Mouse (Mus musculus): ENCODE measurements at regions not wholly inside any gene's neighbourhood (a gene's known extent, or its start where the extent isn't known, plus 50 kb on each side); places are given as distances from the start of the nearest gene placed in this dataset.
A peak's percentile ranks its signal among the peaks of the same experiment; 100 is the strongest.

GRCm38 (mm10) chr19:15800856-15801706 is 146.1 kb downstream of the Psat1 start:
- peak; percentile 4 for DNase-seq (ENCODE audit: low read depth, low spot score)

DNA sequence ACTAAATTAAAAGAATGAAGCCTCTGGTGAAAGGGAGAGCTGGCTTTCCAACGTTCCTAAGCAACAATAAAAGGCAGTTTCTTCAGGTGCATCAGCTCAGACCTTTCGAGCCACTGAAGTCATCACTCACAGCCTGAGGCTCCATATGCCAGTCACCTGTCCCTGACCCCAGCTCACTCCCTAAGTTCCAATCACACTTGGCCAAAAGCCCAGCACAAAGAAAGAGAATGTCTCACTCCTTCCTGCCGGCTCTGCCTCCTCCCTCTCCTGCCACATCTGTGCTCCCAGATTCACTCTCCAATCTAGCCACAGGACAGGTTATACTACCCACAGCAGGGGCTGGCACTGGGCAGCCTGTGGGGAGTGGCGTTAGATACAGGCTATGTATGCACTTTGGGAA is 150.7 kb downstream of the Psat1 start:
- no peak for DNase-seq (ENCODE audit: low read depth, low spot score)

- DNase-seq (ENCODE audit: low read depth, low spot score) = no peak
These were observed 155.2 kb downstream of the Psat1 start for GRCm38 (mm10) chr19:15791942-15792341.

DNA sequence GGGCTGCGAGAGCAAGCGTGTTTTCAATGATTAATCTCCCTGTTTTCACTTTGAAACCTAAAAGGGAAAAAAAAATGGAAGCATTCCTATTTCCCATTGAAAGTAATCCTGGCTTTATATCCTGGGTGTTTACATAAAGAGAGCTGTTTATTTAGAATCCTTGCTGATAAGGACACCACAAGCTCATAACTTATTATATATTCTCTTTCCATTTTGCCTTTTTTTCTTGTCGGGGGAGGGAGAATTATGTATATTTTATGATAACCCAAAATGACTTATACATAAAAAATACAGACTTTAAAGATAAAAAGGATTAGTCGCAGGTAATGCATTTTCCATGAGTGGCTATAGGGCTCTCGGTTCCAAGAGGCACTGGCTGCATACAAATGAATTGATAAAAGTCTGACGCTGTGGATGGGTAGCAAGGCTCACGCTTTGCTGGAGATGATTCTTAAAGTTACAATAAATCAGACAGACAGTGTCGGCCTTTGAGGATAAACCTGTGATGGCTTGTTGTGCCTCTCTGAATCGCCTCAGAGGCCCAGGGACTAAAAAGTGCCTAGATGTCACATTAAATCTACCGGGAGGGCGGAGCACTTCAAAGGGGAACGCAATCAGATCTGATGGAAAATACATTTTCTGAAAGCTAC is 155.7 kb downstream of the Psat1 start:
- no peak for DNase-seq (ENCODE audit: low read depth, low spot score)

DNA sequence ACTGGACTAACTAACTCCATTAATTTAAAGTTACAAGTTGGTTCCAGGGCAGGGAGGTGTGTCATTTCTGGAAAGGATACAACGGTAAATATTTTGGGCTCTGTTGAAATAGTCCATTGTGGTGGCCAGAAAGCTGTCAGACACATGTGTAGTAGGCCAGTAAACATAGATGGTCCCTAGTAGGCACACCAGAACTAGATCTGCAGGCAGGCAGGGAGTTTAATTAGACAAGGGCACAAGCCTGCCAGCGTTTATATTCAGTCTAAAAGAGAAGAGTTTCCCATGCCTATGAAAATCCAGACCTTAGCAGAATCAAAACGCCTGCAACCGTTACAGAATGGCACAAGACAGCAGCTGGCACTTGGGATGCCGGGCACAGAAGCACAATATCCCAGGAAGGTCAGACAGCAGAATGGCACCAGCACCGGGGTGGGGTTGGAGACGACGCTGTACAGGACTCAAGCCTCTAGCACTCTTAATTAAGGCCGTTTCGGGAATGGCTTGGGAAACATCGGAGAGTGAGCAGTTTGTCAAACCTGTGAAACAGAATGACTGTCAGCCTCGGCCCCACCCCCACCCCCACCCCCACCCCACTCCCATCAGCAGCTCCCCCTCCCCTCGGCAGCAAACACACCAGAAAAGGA is 156.4 kb downstream of the Psat1 start:
- no peak for DNase-seq (ENCODE audit: low read depth, low spot score)

- DNase-seq (ENCODE audit: low read depth, low spot score) = no peak
These were observed 157.4 kb downstream of the Psat1 start for GRCm38 (mm10) chr19:15789741-15790140.

DNA sequence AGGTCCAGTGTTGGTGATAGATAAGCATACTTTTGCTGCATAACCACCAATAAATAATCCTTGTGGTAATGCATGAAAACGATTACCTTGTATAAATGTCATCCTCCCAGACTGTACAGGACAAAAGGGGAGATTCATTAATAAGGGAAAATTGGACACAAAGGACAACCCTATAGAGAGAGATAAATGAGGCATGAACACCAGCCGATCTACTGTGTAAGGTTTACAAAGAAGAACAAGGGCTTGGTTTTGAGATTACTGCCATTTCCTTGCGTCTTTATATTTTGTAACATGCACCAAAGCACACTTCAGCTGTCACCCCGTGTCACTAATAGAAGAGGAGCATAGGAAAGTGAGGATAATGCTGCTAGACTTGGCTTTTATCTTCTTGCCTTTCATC is 162.5 kb downstream of the Psat1 start:
- DNase-seq (ENCODE audit: low read depth, low spot score) = no peak

GRCm38 (mm10) chr19:15769651-15770050 is 177.5 kb downstream of the Psat1 start:
- no peak for DNase-seq (ENCODE audit: low read depth, low spot score)

DNA sequence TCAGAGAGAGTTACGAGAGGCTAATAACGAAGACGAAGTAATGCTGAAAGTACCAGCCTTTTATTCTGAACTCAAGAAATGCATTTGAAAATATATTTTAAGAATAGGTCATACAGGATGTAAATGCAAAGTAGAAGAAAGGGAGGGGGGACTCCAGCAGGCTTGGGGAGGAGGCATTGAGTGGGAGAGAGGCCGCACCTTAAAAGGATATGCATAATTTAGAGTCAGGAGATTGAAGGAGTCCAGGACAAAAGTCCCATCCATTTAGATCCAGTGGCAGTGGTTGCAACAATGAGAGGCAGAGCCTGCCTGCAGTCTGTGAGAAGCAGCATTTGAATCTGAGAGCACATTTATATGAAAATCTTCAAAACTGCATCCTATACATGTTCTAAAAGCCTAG is 186.1 kb downstream of the Psat1 start:
- no peak for DNase-seq (ENCODE audit: low read depth, low spot score)

DNA sequence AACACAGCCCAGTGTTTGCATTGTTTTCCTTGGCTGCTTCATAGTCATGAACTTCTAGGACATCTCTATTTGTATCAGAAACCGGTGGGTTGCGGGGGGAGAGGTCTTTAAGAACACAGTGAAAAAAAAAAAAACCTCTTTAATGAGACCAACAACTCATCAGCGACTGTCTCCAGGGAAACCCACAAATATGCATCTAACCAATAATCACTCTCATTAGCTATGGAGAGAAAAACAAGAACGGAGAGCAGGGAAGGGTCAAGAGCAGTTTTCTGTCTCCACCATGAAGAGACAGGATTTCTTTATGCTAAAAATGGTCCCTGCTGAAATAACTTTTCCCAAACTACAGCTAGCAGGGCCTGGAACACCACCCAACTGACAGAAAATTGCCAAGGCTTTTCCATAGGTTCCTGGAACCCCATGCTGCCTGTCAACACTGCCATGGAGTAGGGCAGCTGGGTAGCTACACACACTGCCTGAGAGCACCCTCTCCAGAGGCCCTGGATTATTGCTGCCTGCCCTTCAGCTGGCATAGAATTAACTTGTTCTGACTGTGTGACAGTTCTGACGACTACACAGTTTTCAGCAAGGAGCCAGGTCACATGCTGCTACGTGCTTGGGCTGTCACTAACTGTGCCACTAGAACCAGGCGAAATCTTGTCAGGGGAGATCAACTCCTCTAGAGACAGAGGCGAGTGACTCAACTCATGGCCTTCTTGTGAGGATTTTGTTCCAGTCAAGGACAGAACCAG is 201.9 kb downstream of the Psat1 start:
- DNase-seq (ENCODE audit: low read depth, low spot score) = no peak

GRCm38 (mm10) chr19:15736200-15736599 is 210.9 kb downstream of the Psat1 start:
- DNase-seq (ENCODE audit: low read depth, low spot score) = no peak

DNA sequence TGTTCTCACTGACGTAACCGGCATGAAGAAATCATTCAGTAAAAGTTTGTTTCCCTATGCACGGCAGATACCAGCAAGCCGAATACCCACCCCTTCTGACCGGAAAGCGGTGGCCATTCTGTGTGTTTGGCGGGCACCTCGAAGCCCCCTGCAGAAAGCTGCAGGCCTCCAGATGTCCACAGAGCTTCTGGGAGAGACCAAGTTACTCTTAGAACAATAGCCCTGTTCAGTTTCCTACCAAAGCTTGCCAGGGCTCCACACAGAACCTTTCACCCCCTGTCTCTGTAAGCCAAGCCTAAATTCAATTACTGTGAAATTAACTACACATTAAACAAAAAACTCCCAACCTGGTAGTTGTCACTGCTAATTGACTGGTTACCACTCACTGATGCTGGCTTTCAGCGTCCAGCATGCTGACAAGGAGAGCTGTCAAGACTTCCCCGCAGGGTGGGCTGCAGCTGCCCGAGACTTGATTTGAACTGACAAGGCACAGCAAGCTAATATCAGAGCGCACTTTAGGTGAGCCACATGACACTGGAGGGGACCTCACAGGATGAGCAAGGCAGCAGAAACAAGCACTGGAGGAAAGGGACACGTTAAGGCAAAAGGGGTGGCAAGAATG is 220.2 kb downstream of the Psat1 start:
- DNase-seq (ENCODE audit: low read depth, low spot score) = no peak

GRCm38 (mm10) chr19:15692379-15693023 is 254.6 kb downstream of the Psat1 start:
- no peak for DNase-seq (ENCODE audit: low read depth, low spot score)

DNA sequence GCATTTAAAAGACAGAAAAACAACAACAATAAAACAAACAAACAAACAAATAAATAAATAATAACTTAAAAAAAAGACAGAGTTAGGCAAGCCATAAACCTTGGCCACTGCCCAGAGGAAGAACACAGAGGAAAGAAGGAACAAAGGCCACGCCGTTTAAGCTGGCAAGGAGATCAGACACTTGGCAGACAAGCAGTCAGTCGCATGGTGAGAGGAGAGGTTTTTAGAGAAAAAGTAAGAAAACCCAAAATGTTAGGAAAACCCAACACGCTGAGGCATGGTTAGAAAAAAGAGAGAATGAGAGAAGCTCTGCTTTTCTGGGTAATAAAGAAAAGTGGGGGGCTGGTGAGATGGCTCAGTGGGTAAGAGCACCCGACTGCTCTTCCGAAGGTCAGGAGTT is 277.1 kb downstream of the Psat1 start:
- DNase-seq (ENCODE audit: low read depth, low spot score) = no peak

GRCm38 (mm10) chr19:15669541-15669940 is 277.6 kb downstream of the Psat1 start:
- DNase-seq (ENCODE audit: low read depth, low spot score) = no peak

- no peak for DNase-seq (ENCODE audit: low read depth, low spot score)
These were observed 278.5 kb downstream of the Psat1 start for GRCm38 (mm10) chr19:15668624-15669016.

DNA sequence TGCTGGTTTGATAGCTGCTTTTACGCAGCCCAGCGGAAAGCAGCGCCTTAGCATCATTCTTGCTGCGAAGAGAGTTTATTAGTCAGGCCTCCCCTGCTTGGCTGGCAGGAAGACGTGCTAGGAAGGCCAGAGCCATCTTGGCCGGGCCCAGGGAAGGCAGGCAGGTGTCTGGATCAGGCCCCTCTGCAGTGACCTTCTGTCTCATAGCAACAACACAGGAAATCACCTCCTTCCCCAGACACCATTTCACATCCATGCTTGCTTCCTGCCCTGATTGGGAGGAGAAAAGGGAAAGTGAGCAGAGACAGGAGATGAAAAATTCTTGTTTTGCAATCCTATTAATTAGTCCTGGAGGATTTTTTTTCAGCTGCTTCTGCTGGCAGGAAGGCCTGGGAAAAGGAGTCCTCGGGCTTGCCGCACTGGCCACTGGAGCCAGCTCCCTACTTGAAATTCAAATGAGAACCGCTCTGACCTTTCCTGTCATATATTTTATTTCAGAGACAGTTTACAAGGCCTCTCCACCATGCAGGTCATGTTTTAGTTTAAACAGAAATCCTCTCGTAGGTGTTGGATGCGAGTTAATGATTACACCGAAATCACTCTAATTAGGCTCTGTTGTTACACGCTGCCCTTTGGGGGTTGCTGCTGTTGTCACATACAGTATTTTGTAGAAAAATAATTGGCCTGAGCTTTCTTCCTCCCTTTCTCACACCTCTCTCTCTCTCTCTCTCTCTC is 279.1 kb downstream of the Psat1 start:
- peak; percentile 52 for DNase-seq (ENCODE audit: low read depth, low spot score)

DNA sequence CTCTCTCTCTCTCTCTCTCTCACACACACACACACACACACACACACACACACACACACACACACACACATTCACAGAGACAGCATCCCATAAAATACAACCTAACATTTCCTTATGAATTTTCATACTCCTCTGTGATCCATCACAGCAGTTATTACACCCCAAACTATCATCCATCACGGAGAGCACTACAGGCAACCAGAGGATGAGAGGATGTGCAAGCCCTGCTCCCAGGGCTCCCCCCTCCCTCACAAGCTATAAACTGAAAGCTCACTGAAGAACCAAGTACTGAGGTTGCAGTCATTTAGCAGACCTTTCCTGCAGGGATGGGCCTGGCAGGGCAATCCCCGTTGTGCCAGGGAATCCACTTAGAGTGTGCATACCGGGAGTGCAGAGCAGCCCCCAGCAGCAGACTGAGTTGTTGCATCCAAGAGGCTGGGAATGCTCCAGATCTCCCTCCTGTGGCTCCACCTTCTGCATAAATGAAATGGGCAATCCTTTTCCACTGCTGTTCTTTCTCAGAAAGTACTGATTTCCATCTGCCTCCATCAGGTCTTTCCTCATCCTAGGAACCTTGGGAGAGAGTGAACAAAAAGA is 283.4 kb downstream of the Psat1 start:
- DNase-seq (ENCODE audit: low read depth, low spot score) = no peak

DNA sequence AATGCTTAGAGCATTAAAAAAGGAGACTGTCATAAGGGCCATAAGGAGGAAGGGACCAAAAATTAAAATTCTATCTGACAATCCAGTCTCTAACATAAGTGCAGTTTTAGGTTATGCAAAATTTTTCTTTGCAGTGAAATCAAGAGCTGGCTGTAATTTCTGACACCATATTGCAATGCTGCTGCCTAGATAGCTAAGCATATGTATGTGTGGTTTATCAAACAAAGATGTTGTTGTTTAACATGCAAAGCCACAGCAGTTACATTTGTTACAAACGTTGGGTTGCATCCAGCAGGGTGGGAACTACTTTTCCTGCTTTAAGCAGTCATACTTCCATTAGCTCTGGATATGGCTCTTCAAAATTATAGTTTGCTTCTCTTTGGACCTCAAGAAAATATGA is 288.5 kb downstream of the Psat1 start:
- DNase-seq (ENCODE audit: low read depth, low spot score) = no peak

DNA sequence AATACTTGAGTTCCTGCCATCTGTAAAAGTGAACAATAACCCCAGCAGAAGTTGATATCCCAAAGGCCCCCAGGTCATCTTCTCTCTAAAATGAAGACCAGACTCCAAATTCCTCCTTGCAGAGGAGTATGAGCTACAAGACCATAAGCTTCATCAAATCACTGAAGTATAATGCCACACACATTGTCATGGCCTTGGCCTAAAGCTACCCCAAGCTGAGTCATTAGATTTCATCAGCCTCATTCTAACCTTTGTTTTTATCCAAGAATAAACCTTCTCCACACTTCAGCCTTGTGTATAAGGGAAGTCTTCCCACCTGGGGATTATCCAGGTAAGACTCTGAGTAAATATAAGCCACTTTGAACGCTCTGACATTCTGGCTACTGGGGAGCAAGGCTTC is 289.3 kb downstream of the Psat1 start:
- DNase-seq (ENCODE audit: low read depth, low spot score) = no peak

Data from skeletal muscle tissue, adult 2 months (tissue).